Mouse (Mus musculus): ENCODE results near the gene Tpbgl.

- TF ChIP-seq CEBPB (IDR thresholded peaks at IDR 0.05; ENCODE audit: insufficient read depth, poor library complexity, severe bottlenecking) (no peak), MAX (IDR thresholded peaks at IDR 0.05; ENCODE audit: low read depth) (no peak), POLR2A (IDR thresholded peaks at IDR 0.05; ENCODE audit: insufficient read length, low read depth) (no peak), TCF3 (IDR thresholded peaks at IDR 0.05; ENCODE audit: insufficient read length, low read depth) (no peak), MYOD1 (IDR thresholded peaks at IDR 0.05; ENCODE audit: control insufficient read depth in 1 of 3, insufficient read length in 2 of 3, low read depth in 2 of 3) (no peak), REST (IDR thresholded peaks at IDR 0.05; ENCODE audit: insufficient read depth, insufficient read length) (no peak), POLR2AphosphoS2 (IDR thresholded peaks at IDR 0.05; ENCODE audit: insufficient read length, low read depth) (no peak), USF1 (IDR thresholded peaks at IDR 0.05; ENCODE audit: low read depth) (no peak)
Measured at GRCm38 (mm10) chr7:99674209-99674608, 47.3 kb upstream of the Tpbgl start.
